Comparison of ENCODE assay signal across 12 mouse cellular contexts in the genomic region with DNA sequence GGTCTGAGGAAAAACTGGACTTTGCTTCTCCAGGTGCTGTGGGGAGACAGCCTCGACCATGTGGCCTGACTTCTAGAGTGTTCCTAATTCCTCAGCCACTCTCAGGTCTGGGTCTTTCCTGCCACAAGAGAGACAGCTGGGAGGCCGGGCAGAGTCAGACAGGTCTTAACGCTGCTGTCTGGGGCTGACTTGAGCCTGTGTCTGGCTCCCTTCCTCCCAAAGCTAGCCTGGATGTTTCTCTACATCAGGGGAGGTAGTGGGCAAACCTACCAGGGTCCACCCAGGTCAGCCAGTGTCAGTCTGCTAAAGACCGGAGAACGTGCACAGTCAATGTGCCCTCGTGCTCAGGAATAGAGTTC. TPM values are rescaled to one million over a fixed set of nuclear protein-coding genes. Genes with fewer than 3 reads are reported as not detected.
DNase-seq lines count a peak whose midpoint lies in the region; ATAC-seq lines count a peak whose summit lies in the region.
"Had no signal": no experiment of that assay in that cellular context is flagged by ENCODE, and none has a peak within 500 bp of the region (broad histone marks: within the 10 kb centered on the region; RNA-seq: fewer than 3 reads in every experiment).

No protein-coding gene starts in this region.

- ATAC-seq in heart, embryonic 16.5 days (replicated peaks; ENCODE audit: extremely low read depth, insufficient read depth, low FRiP score): no peak
- ATAC-seq in megakaryocyte, adult 5-6 weeks (ENCODE audit: poor library complexity, severe bottlenecking): no peak
- ATAC-seq in embryonic facial prominence, embryonic 12.5 days (ENCODE audit: insufficient number of reproducible peaks, insufficient read depth, low FRiP score, low TSS enrichment): no peak
- no peak for ATAC-seq in limb, embryonic 13.5 days (ENCODE audit: low FRiP score, low read depth)

- no peak overlapping the region; the same call in 1 of the 2 replicates for H3K9ac ChIP-seq in heart, embryonic 16.5 days (ENCODE audit: low read length)
- H3K9ac ChIP-seq in embryonic facial prominence, embryonic 12.5 days: no peak overlapping the region
- H3K9ac ChIP-seq in limb, embryonic 13.5 days: no peak overlapping the region; the same call in 1 of the 2 replicates

- no peak overlapping the region for H3K4me3 ChIP-seq in heart, embryonic 16.5 days (ENCODE audit: low read length)
- peak overlapping the region; percentile 48 for H3K4me3 ChIP-seq in megakaryocyte, embryonic 14.5 days (replicated peaks)
- H3K4me3 ChIP-seq in embryonic facial prominence, embryonic 12.5 days: no peak overlapping the region
- no peak overlapping the region for H3K4me3 ChIP-seq in limb, embryonic 13.5 days

- H3K9me3 ChIP-seq in heart, embryonic 16.5 days (replicated peaks; ENCODE audit: control insufficient read depth, low read length): no peaks in the 10 kb centered on the region
- no peaks in the 10 kb centered on the region for H3K9me3 ChIP-seq in megakaryocyte, embryonic 14.5 days
- no peaks in the 10 kb centered on the region for H3K9me3 ChIP-seq in embryonic facial prominence, embryonic 12.5 days
- no peaks in the 10 kb centered on the region for H3K9me3 ChIP-seq in limb, embryonic 13.5 days

- peaks cover 80% of the 10 kb centered on the region for H3K4me1 ChIP-seq in heart, embryonic 16.5 days (ENCODE audit: control insufficient read depth, insufficient read depth, low read length)
- H3K4me1 ChIP-seq in megakaryocyte, embryonic 14.5 days: peaks cover 81% of the 10 kb centered on the region
- peaks cover 92% of the 10 kb centered on the region for H3K4me1 ChIP-seq in embryonic facial prominence, embryonic 12.5 days
- peaks cover 84% of the 10 kb centered on the region for H3K4me1 ChIP-seq in limb, embryonic 13.5 days

- no peaks in the 10 kb centered on the region for H3K27me3 ChIP-seq in heart, embryonic 16.5 days (ENCODE audit: control insufficient read depth, insufficient read depth, low read length)
- peaks cover 59% of the 10 kb centered on the region for H3K27me3 ChIP-seq in megakaryocyte, embryonic 14.5 days (replicated peaks)
- H3K27me3 ChIP-seq in embryonic facial prominence, embryonic 12.5 days: no peaks in the 10 kb centered on the region
- no peaks in the 10 kb centered on the region for H3K27me3 ChIP-seq in limb, embryonic 13.5 days

- 58% methylated on average over 6 of the region's 6 CpGs for WGBS in heart, embryonic 16.5 days
- 34% methylated on average over 6 of the region's 6 CpGs for WGBS in embryonic facial prominence, embryonic 12.5 days
- 31% methylated on average over 6 of the region's 6 CpGs for WGBS in limb, embryonic 13.5 days

- no peak for DNase-seq in heart, adult 8-10 months (ENCODE audit: low spot score)
- no peak for DNase-seq in cerebellum, postnatal 25 days
- no peak for DNase-seq in gastrocnemius, postnatal 36 days
- DNase-seq: embryo, embryonic 11 days; gastrocnemius, postnatal 14 days; kidney, adult 8-10 months; thymus, postnatal 4 days had no signal

- H3K36me3 ChIP-seq in heart, embryonic 16.5 days (ENCODE audit: control insufficient read depth, insufficient read depth): no peaks in the 10 kb centered on the region
- H3K36me3 ChIP-seq in megakaryocyte, embryonic 14.5 days (replicated peaks; ENCODE audit: low read length): peaks cover 14% of the 10 kb centered on the region
- no peaks in the 10 kb centered on the region for H3K36me3 ChIP-seq in embryonic facial prominence, embryonic 12.5 days
- H3K36me3 ChIP-seq in limb, embryonic 13.5 days: no peaks in the 10 kb centered on the region; the same call in none of the 2 replicates

- intact Hi-C loops in gastrocnemius, postnatal 36 days (cut with DNase I): no loop called here

- H3K4me2 ChIP-seq in heart, embryonic 16.5 days (ENCODE audit: low read depth, low read length): peak overlapping the region; percentile 31; the same call in 1 of the 2 replicates
- H3K4me2 ChIP-seq in embryonic facial prominence, embryonic 12.5 days (replicated peaks): no peak overlapping the region
- H3K4me2 ChIP-seq in limb, embryonic 13.5 days (replicated peaks): no peak overlapping the region; the same call in 1 of the 2 replicates

- peak overlapping the region; percentile 54 for H3K27ac ChIP-seq in heart, embryonic 16.5 days (ENCODE audit: low read length)
- H3K27ac ChIP-seq in embryonic facial prominence, embryonic 12.5 days: peak overlapping the region; percentile 69
- peak overlapping the region; percentile 28; the same call in 1 of the 2 replicates for H3K27ac ChIP-seq in limb, embryonic 13.5 days

RNA-seq across cellular contexts. Expression of a gene that starts 19.2 kb away (rescaled TPM):
- polyA plus RNA-seq in heart, embryonic 16.5 days (2015; fragmentation: Nextera tagmentation; extraction: Ambion mirVana): 4.6 and 4.7 TPM in 2 replicates
- total RNA-seq in heart, adult 8-10 months (2022): 10 to 100 TPM in 2 of 4 experiments, 1 to 10 TPM in 2; 6.2 to 12.6 (median 9.3) TPM
- 10.2 and 26.1 TPM in 2 replicates for polyA plus RNA-seq in megakaryocyte, embryonic 14.5 days (2012; ENCODE audit: insufficient read depth, low replicate concordance)
- total RNA-seq in megakaryocyte, adult 5-6 weeks (2015): 3.1 and 4.4 TPM in 2 replicates
- 1.3 and 1.7 TPM in 2 replicates for total RNA-seq in megakaryocyte, adult 5-6 weeks (2017)
- polyA plus RNA-seq in embryonic facial prominence, embryonic 12.5 days (2016; fragmentation: Nextera tagmentation; extraction: Ambion mirVana): 16.8 and 18.8 TPM in 2 replicates
- 12.7 and 13.8 TPM in 2 replicates for polyA plus RNA-seq in limb, embryonic 13.5 days (2015; fragmentation: Nextera tagmentation; extraction: Ambion mirVana)
- total RNA-seq in gastrocnemius, postnatal 36 days (2021): 1 to 10 TPM; 2.3 to 4.1 TPM
